Mouse (Mus musculus) liver, adult (tissue): ENCODE results near the gene Rgs16.

Source experiments
- GATA4 ChIP-seq: IDR thresholded peaks from 2 replicates; pipeline ENCODE4 v1.6.1; 2014; ENCODE audit warnings: mild to moderate bottlenecking, low read length; ENCODE audit not compliant: insufficient replicate concordance

The Rgs16 gene

DNA sequence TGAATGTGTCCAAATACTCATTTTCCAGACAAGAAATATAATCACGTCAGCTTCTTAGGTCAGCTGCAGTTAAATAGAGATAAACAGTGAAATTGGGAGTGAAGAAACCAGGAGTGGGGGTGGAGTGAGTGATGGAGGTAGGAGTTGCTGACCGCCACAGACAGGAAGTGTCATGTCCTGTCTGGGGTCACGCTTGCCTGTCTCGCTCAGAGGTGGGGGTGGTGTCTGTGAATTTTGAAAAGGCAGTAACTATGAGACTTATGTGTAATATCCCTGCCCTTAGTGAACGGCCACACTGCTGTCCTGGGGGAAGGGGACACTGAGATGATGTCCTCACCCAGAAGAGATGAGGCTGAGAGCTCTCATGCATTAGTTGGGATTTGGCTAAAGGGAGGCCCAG lies 30.7 kb upstream of the Rgs16 start:
- no peak for TF ChIP-seq GATA4

- no peak for TF ChIP-seq GATA4
These were observed 28.4 kb upstream of the Rgs16 start for GRCm38 (mm10) chr1:153711544-153712262.

GRCm38 (mm10) chr1:153712633-153713032 lies 27.5 kb upstream of the Rgs16 start:
- TF ChIP-seq GATA4 = no peak

DNA sequence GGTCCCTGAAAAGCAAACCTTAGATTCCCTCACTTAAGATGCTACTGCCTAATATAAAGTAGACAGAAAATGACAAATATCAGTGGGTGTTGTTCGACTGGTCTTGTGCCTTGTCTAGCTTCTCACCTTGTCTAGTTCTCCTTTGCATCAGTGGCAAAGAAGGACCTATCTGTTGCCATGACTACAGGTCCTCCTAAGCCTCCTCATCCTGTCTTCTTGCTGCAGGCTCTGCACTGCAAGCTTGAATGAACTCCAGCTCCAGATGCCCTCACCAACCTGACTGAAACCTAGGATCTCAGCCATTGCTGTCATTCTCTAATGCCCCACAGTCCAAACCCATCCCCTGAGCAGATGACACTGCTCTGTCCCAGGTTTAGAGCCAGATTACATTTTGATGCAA lies 22.2 kb upstream of the Rgs16 start:
- no peak for TF ChIP-seq GATA4

- no peak for TF ChIP-seq GATA4
These were observed 19.2 kb upstream of the Rgs16 start for GRCm38 (mm10) chr1:153720935-153721334.

DNA sequence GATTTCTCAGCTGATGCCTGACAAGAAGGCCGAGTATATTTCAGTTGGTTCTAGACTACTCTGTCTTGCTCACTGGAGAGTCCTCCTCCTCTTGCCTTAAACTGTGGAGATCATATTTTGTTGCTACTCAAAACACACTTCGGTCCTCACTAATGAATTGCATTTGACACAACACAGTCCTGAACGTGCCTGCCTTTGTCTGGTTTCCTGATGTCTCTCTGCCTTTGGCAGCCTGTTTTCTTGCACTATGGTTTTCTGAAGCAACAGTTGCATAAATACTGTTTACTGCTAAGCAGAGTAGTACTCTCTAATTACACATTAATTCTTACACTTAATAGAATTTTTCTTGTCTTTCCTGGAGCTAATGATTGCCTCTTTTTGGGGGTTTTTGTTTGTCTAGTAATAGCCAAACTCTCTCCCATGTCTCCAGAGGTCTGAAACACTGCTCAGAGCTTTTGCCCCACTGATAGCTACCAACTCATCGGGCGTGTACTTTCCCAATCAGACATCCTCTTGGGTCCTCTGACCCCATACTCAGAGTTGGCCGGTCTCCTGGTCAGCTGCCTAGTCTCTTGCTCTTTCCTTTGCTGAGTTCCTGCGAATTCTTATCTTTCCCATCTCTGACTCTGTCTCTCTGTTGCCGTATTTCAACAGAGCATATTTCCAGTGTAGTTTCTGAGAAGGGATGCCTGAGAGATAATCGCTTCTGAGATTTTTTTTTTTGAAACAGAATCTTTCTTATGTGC lies 18.4 kb upstream of the Rgs16 start:
- TF ChIP-seq GATA4 = peak; percentile 15; the same call in 1 of the 2 replicates

DNA sequence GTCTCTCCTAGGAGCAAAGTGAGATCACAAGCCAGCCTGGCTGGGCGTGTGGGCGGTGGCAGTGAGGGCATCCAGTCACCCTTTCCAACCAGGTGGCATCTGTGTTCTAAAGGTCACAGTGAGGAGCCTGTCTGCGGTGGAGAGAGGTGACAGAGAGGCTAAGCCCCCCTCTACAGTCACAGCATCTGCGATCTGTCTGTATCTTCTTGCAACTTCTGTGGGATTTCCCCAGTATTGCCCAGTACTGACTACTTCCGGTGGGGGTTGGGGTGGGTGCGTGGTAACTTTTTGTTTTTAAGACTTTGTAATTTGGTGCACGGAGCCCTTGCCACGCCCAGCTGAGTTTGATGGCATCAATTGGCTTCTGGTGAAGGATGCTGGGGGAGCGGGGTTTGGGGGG lies 16.7 kb upstream of the Rgs16 start:
- no peak for TF ChIP-seq GATA4

- no peak for TF ChIP-seq GATA4
These were observed 13.5 kb upstream of the Rgs16 start for GRCm38 (mm10) chr1:153726636-153727035.

GRCm38 (mm10) chr1:153729806-153730205 lies 10.3 kb upstream of the Rgs16 start:
- TF ChIP-seq GATA4 = no peak

GRCm38 (mm10) chr1:153730671-153731070 lies 9.5 kb upstream of the Rgs16 start:
- TF ChIP-seq GATA4 = no peak

GRCm38 (mm10) chr1:153733181-153733580 lies 7.0 kb upstream of the Rgs16 start:
- TF ChIP-seq GATA4 = no peak

- no peak for TF ChIP-seq GATA4
These were observed 5.3 kb upstream of the Rgs16 start for GRCm38 (mm10) chr1:153734866-153735265.

GRCm38 (mm10) chr1:153736096-153736495 lies 4.1 kb upstream of the Rgs16 start:
- no peak for TF ChIP-seq GATA4

- TF ChIP-seq GATA4 = no peak
These were observed 2.8 kb upstream of the Rgs16 start for GRCm38 (mm10) chr1:153737101-153738085.

DNA sequence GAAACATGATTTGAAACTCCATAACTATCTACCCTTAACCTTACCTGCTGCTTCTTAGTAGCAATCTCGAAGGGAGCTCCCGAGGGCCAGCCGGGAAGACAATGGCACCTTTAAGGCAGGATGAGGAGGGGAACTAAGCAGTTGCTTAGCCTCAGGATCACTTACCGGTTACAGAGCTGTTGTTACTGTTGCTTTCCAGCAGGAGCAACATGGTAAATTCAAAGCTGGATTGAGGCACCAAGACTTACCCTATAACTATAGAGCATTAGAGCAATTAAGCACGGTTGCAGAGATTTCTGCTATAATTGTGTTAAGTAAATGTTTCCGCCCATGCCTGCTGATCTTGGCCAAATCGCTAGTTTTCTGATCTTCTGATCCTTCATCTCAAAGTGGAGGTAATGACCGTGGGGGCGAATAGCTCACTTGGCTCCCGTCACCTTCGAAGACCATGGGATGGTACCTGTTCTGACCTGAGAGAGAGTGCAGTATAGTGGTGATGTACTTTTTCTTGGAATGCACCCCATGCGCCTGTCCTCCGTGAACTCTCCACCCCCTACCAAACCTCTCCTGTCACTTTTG lies 623 bp upstream of the Rgs16 start:
- TF ChIP-seq GATA4 = no peak
